Mouse (Mus musculus) midbrain, embryonic 11.5 days (tissue): ENCODE data around the gene Fchsd2. TPM values are rescaled to one million over a fixed set of nuclear protein-coding genes. Genes with fewer than 3 reads are reported as not detected.
A peak's percentile ranks its signal among the peaks of the same experiment; 100 is the strongest.

Experiments used
- ATAC-seq: fragments of 200-750 bp; cut with Nextera tagmentation; 2 replicates; pipeline ENCODE4 v1.8.0; 2017; ENCODE audit warnings: moderate TSS enrichment, moderate library complexity; ENCODE audit not compliant: low FRiP score
- DNase-seq: peaks from one replicate; pipeline ENCODE4 v3.0.0; 2015; ENCODE audit warnings: low spot score; ENCODE audit errors: missing footprints
- H3K27ac ChIP-seq: fragments of 300-500 bp; sonication (generic); 2 replicates; pipeline ENCODE4 v1.5.1; 2014; ENCODE audit warnings: low read depth, low read length
- H3K27me3 ChIP-seq: fragments of 300-500 bp; sonication (generic); 2 replicates; pipeline ENCODE4 v1.6.1; 2014; ENCODE audit warnings: mild to moderate bottlenecking, low read length, moderate library complexity, mixed read lengths; ENCODE audit not compliant: control insufficient read depth, insufficient read depth
- H3K36me3 ChIP-seq: fragments of 300-500 bp; sonication (generic); 2 replicates; pipeline ENCODE4 v1.6.1; 2014; ENCODE audit warnings: mild to moderate bottlenecking, low read length, moderate library complexity, mixed read lengths; ENCODE audit not compliant: control insufficient read depth, insufficient read depth
- H3K4me1 ChIP-seq: fragments of 300-500 bp; sonication (generic); 2 replicates; pipeline ENCODE4 v1.6.1; 2014; ENCODE audit warnings: low read length; ENCODE audit not compliant: control insufficient read depth, insufficient read depth
- H3K4me2 ChIP-seq: fragments of 300-500 bp; sonication (generic); 2 replicates; pipeline ENCODE4 v1.6.1; 2014; ENCODE audit warnings: mild to moderate bottlenecking, moderate library complexity
- H3K4me3 ChIP-seq: fragments of 300-500 bp; sonication (generic); 2 replicates; pipeline ENCODE4 v1.5.1; 2014; ENCODE audit warnings: low read depth, low read length
- H3K9ac ChIP-seq: fragments of 300-500 bp; sonication (generic); 2 replicates; pipeline ENCODE4 v1.6.1; 2014; ENCODE audit warnings: low read length
- H3K9me3 ChIP-seq: fragments of 300-500 bp; sonication (generic); 2 replicates; pipeline ENCODE4 v1.6.1; 2016; ENCODE audit warnings: low read length; ENCODE audit not compliant: control insufficient read depth
- WGBS: fragments of 180-500 bp; shearing (Covaris S2); extraction: QIAGEN DNeasy Blood & Tissue Kit; methylation state at CpG from one replicate; pipeline ENCODE4 v1.1.7; 2014; 5-methylcytosine and 5-hydroxymethylcytosine counted together
- polyA plus RNA-seq: library from polyadenylated mRNA; unstranded; fragments of >200 nt; fragmentation: Nextera tagmentation; extraction: Ambion mirVana; gene quantifications from 2 replicates; pipeline ENCODE4 v1.2.1, GENCODE M21; 2014

Gene Fchsd2
- polyA plus RNA-seq, 1 experiment from 2014 or later = 24.8 TPM

DNA sequence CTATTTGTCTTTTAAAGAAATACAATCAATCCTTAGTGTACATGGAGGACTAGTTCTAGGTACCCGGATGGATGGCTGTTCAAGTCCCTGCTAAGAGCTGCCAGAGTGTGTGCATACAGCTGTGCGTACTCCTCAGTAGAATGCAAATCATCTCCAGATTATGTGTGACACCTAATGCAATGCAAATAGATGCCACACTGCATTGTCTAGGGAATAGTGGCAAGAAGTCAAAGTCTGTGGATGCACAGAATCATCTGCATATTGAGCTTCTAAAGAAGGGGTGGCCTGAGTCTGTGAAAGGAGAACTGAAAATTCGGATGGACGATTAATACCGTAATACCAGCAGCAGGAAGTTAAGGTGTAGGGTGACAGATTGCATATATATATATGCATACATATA is 33.5 kb upstream of the Fchsd2 start:
- no peak overlapping the region for H3K9ac ChIP-seq
- WGBS = 83% methylated on average over 5 of the region's 5 CpGs
- no peaks in the 10 kb centered on the region for H3K4me1 ChIP-seq
- no peak overlapping the region for H3K27ac ChIP-seq
- no peaks in the 10 kb centered on the region for H3K27me3 ChIP-seq
- ATAC-seq = peak; percentile 57; the same call in 1 of the 2 replicates
- no peak overlapping the region for H3K4me3 ChIP-seq
- H3K4me2 ChIP-seq = no peak overlapping the region
- H3K36me3 ChIP-seq = no peaks in the 10 kb centered on the region
- DNase-seq = peak; percentile 71
- no peaks in the 10 kb centered on the region for H3K9me3 ChIP-seq

DNA sequence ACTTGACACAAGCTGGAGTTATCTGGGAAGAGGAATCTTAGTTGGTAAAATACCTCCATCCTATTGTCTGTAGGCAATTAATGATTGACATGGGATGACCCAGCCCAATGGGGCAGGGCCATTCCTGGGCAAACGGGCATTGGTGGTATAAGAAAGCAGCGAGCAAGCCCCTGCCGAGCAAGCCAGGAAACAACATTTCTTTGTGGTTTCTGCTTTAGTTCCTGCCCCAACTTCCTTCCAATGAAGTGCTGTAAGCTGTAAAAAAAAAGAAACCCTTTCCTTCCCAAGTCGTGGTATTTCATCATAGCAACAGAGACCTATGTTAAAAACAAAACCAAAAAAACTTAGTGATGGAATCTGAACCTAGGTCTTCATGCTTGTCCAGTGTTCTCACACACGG is 32.2 kb upstream of the Fchsd2 start:
- Histone ChIP-seq H3K4me3 (no peak overlapping the region), H3K27me3 (no peaks in the 10 kb centered on the region), H3K9me3 (no peaks in the 10 kb centered on the region), H3K36me3 (no peaks in the 10 kb centered on the region), H3K4me1 (no peaks in the 10 kb centered on the region), H3K27ac (no peak overlapping the region), H3K9ac (no peak overlapping the region), H3K4me2 (no peak overlapping the region)
- WGBS = 83% methylated on average over 5 of the region's 5 CpGs
- no peak for DNase-seq
- no peak for ATAC-seq

GRCm38 (mm10) chr7:101061381-101061780 is 31.3 kb upstream of the Fchsd2 start:
- Histone ChIP-seq H3K4me2 (peak overlapping the region; percentile 7; the same call in 1 of the 2 replicates), H3K4me3 (no peak overlapping the region), H3K27me3 (no peaks in the 10 kb centered on the region), H3K4me1 (no peaks in the 10 kb centered on the region), H3K9me3 (no peaks in the 10 kb centered on the region), H3K27ac (no peak overlapping the region), H3K36me3 (no peaks in the 10 kb centered on the region), H3K9ac (no peak overlapping the region)
- 0 out of 2 replicates have a peak, but pooled peaks have one; percentile 54 for ATAC-seq
- peak; percentile 98 for DNase-seq
- WGBS = 9% methylated on average over 17 of the region's 17 CpGs

GRCm38 (mm10) chr7:101062246-101062645 is 30.4 kb upstream of the Fchsd2 start:
- no peaks in the 10 kb centered on the region for H3K36me3 ChIP-seq
- no peak for DNase-seq
- no peak overlapping the region for H3K4me2 ChIP-seq
- H3K27ac ChIP-seq = no peak overlapping the region
- no peaks in the 10 kb centered on the region for H3K27me3 ChIP-seq
- no peak overlapping the region for H3K4me3 ChIP-seq
- H3K4me1 ChIP-seq = no peaks in the 10 kb centered on the region
- no peak for ATAC-seq
- H3K9me3 ChIP-seq = no peaks in the 10 kb centered on the region
- WGBS = 92% methylated on average over 6 of the region's 6 CpGs
- no peak overlapping the region for H3K9ac ChIP-seq

DNA sequence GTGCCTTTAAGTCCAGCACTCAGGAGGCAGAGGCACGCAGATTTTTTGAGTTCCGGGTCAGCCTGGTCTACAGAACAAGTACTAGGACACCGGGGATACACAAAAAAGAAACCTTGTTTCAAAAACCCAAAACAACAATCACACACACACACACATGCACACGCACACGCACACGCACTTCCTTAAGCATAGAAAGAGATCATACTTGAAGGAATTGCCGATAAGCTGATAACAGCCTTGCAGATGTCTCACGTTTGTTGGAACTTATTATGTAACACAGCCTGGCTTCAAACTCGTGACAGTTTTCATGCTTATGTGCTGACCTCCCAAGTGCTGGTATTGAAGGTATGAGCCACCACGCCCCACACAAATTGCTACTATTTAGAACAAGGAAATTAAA is 29.1 kb upstream of the Fchsd2 start:
- no peak overlapping the region for H3K4me2 ChIP-seq
- H3K4me3 ChIP-seq = no peak overlapping the region
- DNase-seq = no peak
- 86% methylated on average over 10 of the region's 10 CpGs for WGBS
- no peaks in the 10 kb centered on the region for H3K27me3 ChIP-seq
- ATAC-seq = no peak
- H3K9ac ChIP-seq = no peak overlapping the region
- no peak overlapping the region for H3K27ac ChIP-seq
- H3K36me3 ChIP-seq = no peaks in the 10 kb centered on the region
- no peaks in the 10 kb centered on the region for H3K4me1 ChIP-seq
- H3K9me3 ChIP-seq = no peaks in the 10 kb centered on the region

DNA sequence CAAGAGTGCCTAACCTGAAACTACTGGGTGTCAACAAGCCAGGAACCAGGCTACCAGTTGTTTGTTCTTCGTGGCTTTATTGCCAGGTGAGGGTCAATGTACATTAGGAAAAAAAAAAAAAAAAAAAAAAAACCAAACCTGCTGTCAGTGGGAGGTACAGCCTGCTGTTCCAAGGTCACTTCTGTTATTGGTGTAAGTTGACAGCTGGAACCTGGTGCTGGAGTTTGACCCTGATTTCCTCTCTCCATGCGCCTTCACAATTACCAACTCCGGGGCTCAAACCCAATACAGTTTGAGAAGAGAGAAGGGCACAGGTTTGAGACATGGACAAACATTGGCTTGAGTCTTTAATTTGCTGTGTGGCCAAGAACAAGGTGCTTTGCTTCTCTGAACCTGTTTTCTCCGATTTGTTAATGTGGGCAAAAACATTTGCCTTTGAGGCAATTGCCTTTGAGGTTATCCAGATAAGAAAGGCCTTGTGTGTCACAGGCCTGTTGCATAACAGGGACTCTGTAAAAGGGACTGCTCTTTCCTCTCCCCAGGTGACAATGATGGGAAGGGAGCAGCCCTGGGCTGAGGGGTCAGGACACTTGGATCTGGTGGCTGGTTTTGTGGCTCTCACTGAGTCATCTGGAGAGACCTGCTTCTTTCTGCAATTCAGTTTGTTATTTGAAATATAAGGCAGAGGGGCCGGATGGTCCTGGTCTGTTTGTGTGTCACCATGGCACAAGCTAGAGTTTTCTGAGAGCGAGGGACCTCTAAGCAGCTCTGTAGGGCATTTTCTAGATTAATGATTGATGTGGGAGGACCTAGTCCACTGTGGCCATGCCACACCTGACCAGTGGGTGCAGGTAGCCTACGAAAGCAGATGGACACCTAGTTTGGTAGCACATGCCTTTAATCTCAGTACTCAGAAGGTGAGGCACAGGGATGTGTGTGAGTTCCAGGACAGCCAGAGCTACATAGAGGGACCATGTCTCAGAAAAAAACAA is 27.7 kb upstream of the Fchsd2 start:
- no peaks in the 10 kb centered on the region for H3K4me1 ChIP-seq
- no peaks in the 10 kb centered on the region for H3K36me3 ChIP-seq
- no peak overlapping the region for H3K4me3 ChIP-seq
- 86% methylated on average over 7 of the region's 7 CpGs for WGBS
- no peaks in the 10 kb centered on the region for H3K9me3 ChIP-seq
- no peak overlapping the region for H3K27ac ChIP-seq
- H3K4me2 ChIP-seq = no peak overlapping the region
- H3K27me3 ChIP-seq = no peaks in the 10 kb centered on the region
- ATAC-seq (no peak), DNase-seq (no peak)
- H3K9ac ChIP-seq = no peak overlapping the region

DNA sequence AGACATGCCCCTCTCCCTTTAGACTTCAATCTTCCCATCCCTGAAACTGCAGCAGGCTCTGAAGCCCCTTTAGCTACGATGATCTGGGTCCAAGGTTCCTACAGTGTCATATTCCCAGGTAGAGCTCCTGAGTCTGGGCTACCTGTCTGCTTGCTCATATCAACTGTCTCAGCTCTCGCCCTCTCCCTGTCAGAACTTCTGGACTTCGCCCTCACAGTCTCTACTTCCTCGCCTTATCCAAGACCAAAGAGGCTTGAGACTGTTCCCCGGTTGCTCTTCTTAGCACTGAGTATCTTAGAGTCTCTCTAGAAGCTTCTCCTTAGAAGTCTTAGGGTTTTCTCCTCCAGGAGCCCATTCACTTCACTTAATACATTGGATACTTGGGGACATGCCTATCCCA is 26.7 kb upstream of the Fchsd2 start:
- no peak for ATAC-seq
- Histone ChIP-seq H3K36me3 (no peaks in the 10 kb centered on the region), H3K27me3 (no peaks in the 10 kb centered on the region), H3K4me1 (no peaks in the 10 kb centered on the region), H3K4me3 (no peak overlapping the region), H3K4me2 (no peak overlapping the region), H3K9ac (no peak overlapping the region), H3K27ac (no peak overlapping the region), H3K9me3 (no peaks in the 10 kb centered on the region)
- no peak for DNase-seq
- 94% methylated on average over 5 of the region's 5 CpGs for WGBS

DNA sequence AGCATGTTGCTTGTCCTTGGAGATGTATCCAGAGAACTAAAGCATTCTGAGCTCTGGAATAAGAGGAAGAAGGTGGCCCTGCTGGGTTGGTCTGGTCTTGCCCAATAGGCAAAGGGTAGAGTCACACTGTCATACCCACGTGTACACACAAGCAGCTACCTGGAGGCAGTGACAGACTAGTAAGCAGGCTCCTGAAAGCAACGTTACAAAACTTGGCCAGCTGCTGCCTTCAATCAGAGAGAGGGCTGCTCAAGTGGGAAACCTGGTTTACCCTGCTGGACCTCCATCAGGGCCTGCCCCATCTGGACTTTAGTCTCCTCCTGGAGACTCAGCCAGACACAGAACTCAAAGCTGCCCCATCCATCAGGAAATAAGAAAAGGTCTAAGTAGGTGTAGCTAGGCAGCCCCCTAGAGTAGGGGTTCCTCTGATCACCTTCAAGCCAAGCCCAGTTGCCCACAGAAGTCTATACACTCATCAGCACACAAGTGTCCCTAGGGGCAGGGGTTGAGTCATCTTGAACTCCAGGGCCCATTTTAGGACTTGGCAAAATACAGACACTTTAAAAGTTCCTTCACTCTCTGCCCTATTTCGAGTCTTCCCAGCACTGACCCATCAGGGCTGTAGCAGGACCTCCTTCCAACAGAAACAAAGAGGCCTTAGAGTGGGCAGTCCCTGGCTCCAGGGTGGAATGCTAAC is 25.9 kb upstream of the Fchsd2 start:
- H3K4me2 ChIP-seq = no peak overlapping the region
- no peaks in the 10 kb centered on the region for H3K27me3 ChIP-seq
- no peak for DNase-seq
- H3K4me3 ChIP-seq = no peak overlapping the region
- H3K36me3 ChIP-seq = no peaks in the 10 kb centered on the region
- 67% methylated on average over 3 of the region's 3 CpGs for WGBS
- no peaks in the 10 kb centered on the region for H3K4me1 ChIP-seq
- no peak overlapping the region for H3K27ac ChIP-seq
- no peaks in the 10 kb centered on the region for H3K9me3 ChIP-seq
- no peak for ATAC-seq
- H3K9ac ChIP-seq = no peak overlapping the region

DNA sequence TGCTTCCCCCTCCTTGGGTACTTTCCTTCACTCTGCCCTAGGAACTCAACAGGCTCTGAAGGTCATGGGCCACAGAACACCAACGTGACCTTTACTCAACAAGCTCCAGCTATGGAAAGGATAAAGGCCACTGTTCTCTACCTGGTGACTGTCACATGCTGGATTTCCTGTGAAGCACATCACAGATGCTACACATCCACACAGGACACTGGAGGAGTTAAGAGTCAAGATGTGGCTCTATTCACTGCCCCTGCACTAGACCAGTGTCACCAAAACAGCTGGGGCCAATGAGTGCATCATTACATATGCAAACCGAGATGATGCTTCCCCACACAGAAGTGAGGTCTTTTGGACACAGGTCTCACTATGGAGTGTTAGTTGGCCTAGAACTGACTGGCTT is 25.1 kb upstream of the Fchsd2 start:
- Histone ChIP-seq H3K4me3 (no peak overlapping the region), H3K27ac (no peak overlapping the region), H3K9ac (no peak overlapping the region), H3K4me2 (no peak overlapping the region), H3K27me3 (no peaks in the 10 kb centered on the region), H3K9me3 (no peaks in the 10 kb centered on the region), H3K36me3 (no peaks in the 10 kb centered on the region), H3K4me1 (no peaks in the 10 kb centered on the region)
- 79% methylated on average over 2 of the region's 2 CpGs for WGBS
- ATAC-seq = no peak
- no peak for DNase-seq
